Mouse (Mus musculus) myocyte (in vitro differentiated cells): Measurements from ENCODE around the gene Sh3glb2. TPM values are rescaled to one million over a fixed set of nuclear protein-coding genes. Genes with fewer than 3 reads are reported as not detected.
A peak's percentile ranks its signal among the peaks of the same experiment; 100 is the strongest.

Source experiments
- H3K27me3 ChIP-seq: one replicate; pipeline ENCODE4 v1.6.1; 2011; ENCODE audit not compliant: control insufficient read depth, insufficient read depth, insufficient read length
- H3K36me3 ChIP-seq: one replicate; pipeline ENCODE4 v1.6.1; 2011; ENCODE audit not compliant: control insufficient read depth, insufficient read depth
- H3K4me2 ChIP-seq: one replicate; pipeline ENCODE4 v1.6.1; 2011; ENCODE audit warnings: low read depth, control low read depth
- H3K4me3 ChIP-seq: one replicate; pipeline ENCODE4 v1.5.1; 2011; ENCODE audit warnings: mild to moderate bottlenecking, control low read depth, moderate library complexity
- H3K79me2 ChIP-seq: one replicate; pipeline ENCODE4 v1.6.1; 2011; ENCODE audit not compliant: control insufficient read depth, insufficient read depth
- H3ac ChIP-seq: one replicate; pipeline ENCODE4 v1.6.1; 2011; ENCODE audit not compliant: control insufficient read depth, insufficient read length
- CEBPB ChIP-seq: IDR thresholded peaks from 2 replicates; pipeline ENCODE4 v1.6.1; 2011; ENCODE audit warnings: mild to moderate bottlenecking, moderate library complexity; ENCODE audit not compliant: poor library complexity, insufficient read depth, severe bottlenecking
- E2F4 ChIP-seq: IDR thresholded peaks from one replicate; pipeline ENCODE4 v1.6.1; 2011; ENCODE audit warnings: mild to moderate bottlenecking, control low read depth, moderate library complexity; ENCODE audit not compliant: insufficient read depth
- MAX ChIP-seq: IDR thresholded peaks from one replicate; pipeline ENCODE4 v1.6.1; 2011; ENCODE audit warnings: low read depth, mild to moderate bottlenecking, control low read depth
- MYOD1 ChIP-seq, 3 experiments: IDR thresholded peaks; one replicate each; pipeline ENCODE4 v1.6.1; 2011; ENCODE audit warnings: control low read depth in 2 of 3, low read depth in 2 of 3, mild to moderate bottlenecking in 2 of 3, moderate library complexity in 1 of 3; ENCODE audit not compliant: insufficient read length in 2 of 3, control insufficient read depth in 1 of 3
- MYOG ChIP-seq, 3 experiments: IDR thresholded peaks; one replicate each; pipeline ENCODE4 v1.6.1; 2011; ENCODE audit warnings: control low read depth in 2 of 3, low read depth in 2 of 3, mild to moderate bottlenecking in 2 of 3; ENCODE audit not compliant: insufficient read length in 2 of 3, control insufficient read depth in 1 of 3, insufficient read depth in 1 of 3
- POLR2A ChIP-seq: IDR thresholded peaks from one replicate; pipeline ENCODE4 v1.6.1; 2011; ENCODE audit warnings: low read depth, mild to moderate bottlenecking, control low read depth, moderate library complexity; ENCODE audit not compliant: insufficient read length
- POLR2AphosphoS2 ChIP-seq: IDR thresholded peaks from one replicate; pipeline ENCODE4 v1.6.1; 2011; ENCODE audit warnings: low read depth, control low read depth; ENCODE audit not compliant: insufficient read length
- REST ChIP-seq: IDR thresholded peaks from one replicate; pipeline ENCODE4 v1.6.1; 2011; ENCODE audit warnings: mild to moderate bottlenecking, control low read depth, moderate library complexity; ENCODE audit not compliant: insufficient read depth, insufficient read length
- SRF ChIP-seq: IDR thresholded peaks from one replicate; pipeline ENCODE4 v1.6.1; 2011; ENCODE audit warnings: low read depth; ENCODE audit not compliant: control insufficient read depth, insufficient read length
- TCF12 ChIP-seq: IDR thresholded peaks from one replicate; pipeline ENCODE4 v1.6.1; 2011; ENCODE audit warnings: mild to moderate bottlenecking, control low read depth; ENCODE audit not compliant: poor library complexity, insufficient read depth, severe bottlenecking
- TCF3 ChIP-seq: IDR thresholded peaks from one replicate; pipeline ENCODE4 v1.6.1; 2011; ENCODE audit warnings: low read depth, control low read depth; ENCODE audit not compliant: insufficient read length
- USF1 ChIP-seq: IDR thresholded peaks from one replicate; pipeline ENCODE4 v1.6.1; 2011; ENCODE audit warnings: low read depth, mild to moderate bottlenecking, control low read depth, moderate library complexity
- polyA plus RNA-seq: library from polyadenylated mRNA; unstranded; fragments of >200 nt; fragmentation: generic; extraction: Trizol; gene quantifications from one replicate; pipeline ENCODE4 v1.2.1, GENCODE M21; 2012; ENCODE audit warnings: missing spikeins

The Sh3glb2 gene
- polyA plus RNA-seq, 1 experiment = 73.7 TPM

- no peak for TF ChIP-seq MAX
- no peak for TF ChIP-seq MYOD1 (IDR thresholded peaks at IDR 0.05; ENCODE audit: control insufficient read depth in 1 of 3, insufficient read length in 2 of 3, low read depth in 2 of 3)
- no peak for TF ChIP-seq SRF
- TF ChIP-seq TCF12 = no peak
- TF ChIP-seq MYOG (IDR thresholded peaks at IDR 0.05; ENCODE audit: control insufficient read depth in 1 of 3, insufficient read depth in 1 of 3, insufficient read length in 2 of 3, low read depth in 2 of 3) = no peak
- TF ChIP-seq TCF3 = no peak
- TF ChIP-seq CEBPB = no peak
- no peak for TF ChIP-seq POLR2A
- TF ChIP-seq E2F4 = no peak
- no peak for TF ChIP-seq REST
- TF ChIP-seq USF1 = no peak
- TF ChIP-seq POLR2AphosphoS2 = no peak
- H3K36me3 ChIP-seq = peaks cover 9% of the 10 kb centered on the region
Measured at GRCm38 (mm10) chr2:30402843-30403242, 43.7 kb upstream of the Sh3glb2 start.

GRCm38 (mm10) chr2:30402351-30402826 lies 43.3 kb upstream of the Sh3glb2 start:
- H3K79me2 ChIP-seq = no peaks in the 10 kb centered on the region
- TF ChIP-seq MYOG (IDR thresholded peaks at IDR 0.05; ENCODE audit: control insufficient read depth in 1 of 3, insufficient read depth in 1 of 3, insufficient read length in 2 of 3, low read depth in 2 of 3) = peak; percentile 68 to 82 (median 70)
- no peak for TF ChIP-seq SRF
- peak in 2 of 3 experiments; percentile 39 to 71 for TF ChIP-seq MYOD1 (IDR thresholded peaks at IDR 0.05; ENCODE audit: control insufficient read depth in 1 of 3, insufficient read length in 2 of 3, low read depth in 2 of 3)
- H3K4me2 ChIP-seq = no peak overlapping the region
- no peak overlapping the region for H3K4me3 ChIP-seq
- H3K27me3 ChIP-seq = no peaks in the 10 kb centered on the region
- H3K36me3 ChIP-seq = peaks cover 5% of the 10 kb centered on the region
- no peak overlapping the region for H3ac ChIP-seq

More at GRCm38 (mm10) chr2:30402843-30403242, 43.7 kb upstream of the Sh3glb2 start:
- no peaks in the 10 kb centered on the region for H3K27me3 ChIP-seq
- H3ac ChIP-seq = no peak overlapping the region
- no peaks in the 10 kb centered on the region for H3K79me2 ChIP-seq
- H3K4me2 ChIP-seq = no peak overlapping the region
- H3K4me3 ChIP-seq = no peak overlapping the region

- Histone ChIP-seq H3K36me3 (peaks cover 4% of the 10 kb centered on the region), H3K4me2 (no peak overlapping the region), H3ac (no peak overlapping the region), H3K4me3 (no peak overlapping the region), H3K27me3 (no peaks in the 10 kb centered on the region), H3K79me2 (no peaks in the 10 kb centered on the region)
- TF ChIP-seq POLR2AphosphoS2 = peak; percentile 43
- TF ChIP-seq MYOD1 (IDR thresholded peaks at IDR 0.05; ENCODE audit: control insufficient read depth in 1 of 3, insufficient read length in 2 of 3, low read depth in 2 of 3) = no peak
Measured at GRCm38 (mm10) chr2:30401581-30401980, 42.4 kb upstream of the Sh3glb2 start.

GRCm38 (mm10) chr2:30399191-30400171 lies 40.3 kb upstream of the Sh3glb2 start:
- H3K36me3 ChIP-seq = peaks cover 4% of the 10 kb centered on the region
- H3K4me3 ChIP-seq = no peak overlapping the region
- H3K79me2 ChIP-seq = no peaks in the 10 kb centered on the region
- no peak overlapping the region for H3K4me2 ChIP-seq
- no peak overlapping the region for H3ac ChIP-seq
- TF ChIP-seq CEBPB = no peak
- TF ChIP-seq MYOD1 (IDR thresholded peaks at IDR 0.05; ENCODE audit: control insufficient read depth in 1 of 3, insufficient read length in 2 of 3, low read depth in 2 of 3) = no peak
- TF ChIP-seq E2F4 = no peak
- no peak for TF ChIP-seq TCF3
- TF ChIP-seq USF1 = no peak
- TF ChIP-seq SRF = no peak
- no peak for TF ChIP-seq MYOG (IDR thresholded peaks at IDR 0.05; ENCODE audit: control insufficient read depth in 1 of 3, insufficient read depth in 1 of 3, insufficient read length in 2 of 3, low read depth in 2 of 3)
- no peak for TF ChIP-seq MAX
- no peak for TF ChIP-seq TCF12
- no peak for TF ChIP-seq REST
- TF ChIP-seq POLR2AphosphoS2 = no peak
- TF ChIP-seq POLR2A = no peak
- no peaks in the 10 kb centered on the region for H3K27me3 ChIP-seq

GRCm38 (mm10) chr2:30397986-30398512 lies 38.9 kb upstream of the Sh3glb2 start:
- Histone ChIP-seq H3ac (no peak overlapping the region), H3K36me3 (peaks cover 4% of the 10 kb centered on the region), H3K27me3 (no peaks in the 10 kb centered on the region), H3K79me2 (peaks cover 4% of the 10 kb centered on the region), H3K4me3 (no peak overlapping the region), H3K4me2 (no peak overlapping the region)
- TF ChIP-seq USF1 (no peak), SRF (no peak), CEBPB (no peak), TCF3 (no peak), REST (no peak), POLR2A (no peak), POLR2AphosphoS2 (no peak), TCF12 (no peak), MYOG (IDR thresholded peaks at IDR 0.05; ENCODE audit: control insufficient read depth in 1 of 3, insufficient read depth in 1 of 3, insufficient read length in 2 of 3, low read depth in 2 of 3) (peak in 2 of 3 experiments; percentile 48 to 69), E2F4 (no peak), MAX (no peak), MYOD1 (IDR thresholded peaks at IDR 0.05; ENCODE audit: control insufficient read depth in 1 of 3, insufficient read length in 2 of 3, low read depth in 2 of 3) (peak in 2 of 3 experiments; percentile 16 to 63)
